Mouse (Mus musculus) heart, embryonic 14.5 days (tissue): ENCODE data around the gene Luc7l. TPM values are rescaled to one million over a fixed set of nuclear protein-coding genes. Genes with fewer than 3 reads are reported as not detected.

Experiments
- ATAC-seq: fragments of 200-750 bp; cut with Nextera tagmentation; 2 replicates; pipeline ENCODE4 v1.8.0; 2017; ENCODE audit warnings: low read depth, moderate TSS enrichment; ENCODE audit not compliant: insufficient number of reproducible peaks, insufficient read depth, low FRiP score
- H3K27ac ChIP-seq, 2 experiments: fragments of 200-500 bp in 1 of 2; fragments of 300-500 bp in 1 of 2; sonication (generic) in 1 of 2; replicated peaks in 1 of 2; 2 replicates each; pipeline ENCODE4 v1.5.1; 2012 to 2014; ENCODE audit warnings: low read depth in 2 of 2, low read length in 2 of 2, control low read depth in 1 of 2, mild to moderate bottlenecking in 1 of 2, mixed read lengths in 1 of 2; ENCODE audit not compliant: control insufficient read depth in 1 of 2, insufficient read depth in 1 of 2
- H3K27me3 ChIP-seq: fragments of 300-500 bp; sonication (generic); 2 replicates; pipeline ENCODE4 v1.6.1; 2014; ENCODE audit warnings: mild to moderate bottlenecking, low read length, control low read depth; ENCODE audit not compliant: control insufficient read depth, insufficient read depth
- H3K36me3 ChIP-seq: fragments of 300-500 bp; sonication (generic); 2 replicates; pipeline ENCODE4 v1.6.1; 2014; ENCODE audit warnings: mild to moderate bottlenecking, control low read depth, low read length, mixed read lengths; ENCODE audit not compliant: control insufficient read depth, insufficient read depth
- H3K4me1 ChIP-seq, 2 experiments: fragments of 200-500 bp in 1 of 2; fragments of 300-500 bp in 1 of 2; sonication (generic) in 1 of 2; 2 replicates each; pipeline ENCODE4 v1.6.1; 2012 to 2014; ENCODE audit warnings: low read length in 2 of 2, control low read depth in 1 of 2, mixed read lengths in 1 of 2; ENCODE audit not compliant: control insufficient read depth in 2 of 2, insufficient read depth in 2 of 2
- H3K4me2 ChIP-seq: fragments of 300-500 bp; sonication (generic); 2 replicates; pipeline ENCODE4 v1.6.1; 2014; ENCODE audit warnings: mild to moderate bottlenecking, low read length
- H3K4me3 ChIP-seq, 2 experiments: fragments of 200-500 bp in 1 of 2; fragments of 300-500 bp in 1 of 2; sonication (generic) in 1 of 2; 2 replicates each; pipeline ENCODE4 v1.5.1; 2012 to 2014; ENCODE audit warnings: low read length in 2 of 2, mild to moderate bottlenecking in 2 of 2, control low read depth in 1 of 2, low read depth in 1 of 2, moderate library complexity in 1 of 2; ENCODE audit not compliant: control insufficient read depth in 1 of 2, insufficient read depth in 1 of 2
- H3K9ac ChIP-seq: fragments of 300-500 bp; sonication (generic); 2 replicates; pipeline ENCODE4 v1.6.1; 2014; ENCODE audit warnings: mild to moderate bottlenecking, low read length
- H3K9me3 ChIP-seq: fragments of 300-500 bp; sonication (generic); 2 replicates; pipeline ENCODE4 v1.6.1; 2016; ENCODE audit warnings: low read length, control low read depth; ENCODE audit not compliant: control insufficient read depth
- WGBS: fragments of 180-500 bp; shearing (Covaris S2); extraction: QIAGEN DNeasy Blood & Tissue Kit; methylation state at CpG from one replicate; pipeline ENCODE4 v1.1.7; 2014; 5-methylcytosine and 5-hydroxymethylcytosine counted together
- polyA plus RNA-seq: library from polyadenylated mRNA; unstranded; fragments of >200 nt; fragmentation: Nextera tagmentation; extraction: Ambion mirVana; gene quantifications from 2 replicates; pipeline ENCODE4 v1.2.1, GENCODE M21; 2014

Gene Luc7l
- polyA plus RNA-seq = 54.3 and 55.1 TPM in 2 replicates

GRCm38 (mm10) chr17:26252539-26253251 lies at the start of gene Luc7l:
Gene Luc7l, plus strand, starts transcription at chr17:26252896.
- under 1% methylated on average over 43 of the region's 43 CpGs for WGBS
- peak within 1 kb of the TSS; percentile 98 for H3K27ac ChIP-seq
- H3K36me3 ChIP-seq = peaks cover 28% of the 10 kb centered on the region
- peaks cover 0 to 15% of the 10 kb centered on the region in 2 experiments; a peak in 3 of 4 replicates for H3K4me1 ChIP-seq
- no peaks in the 10 kb centered on the region for H3K27me3 ChIP-seq
- H3K9ac ChIP-seq = peak within 1 kb of the TSS; percentile 95
- H3K4me2 ChIP-seq = peak within 1 kb of the TSS; percentile 78
- peak; percentile 87 for ATAC-seq
- H3K9me3 ChIP-seq = no peaks in the 10 kb centered on the region
- H3K4me3 ChIP-seq = peak within 1 kb of the TSS; percentile 76 to 94

GRCm38 (mm10) chr17:26203321-26203811 lies 49.3 kb upstream of the Luc7l start:
- peak overlapping the region; percentile 97 for H3K4me2 ChIP-seq
- H3K36me3 ChIP-seq = no peaks in the 10 kb centered on the region
- H3K27me3 ChIP-seq = peaks cover 56% of the 10 kb centered on the region
- ATAC-seq = no peak
- no peaks in the 10 kb centered on the region for H3K9me3 ChIP-seq
- peaks cover 0 to 10% of the 10 kb centered on the region in 2 experiments; a peak in 2 of 4 replicates for H3K4me1 ChIP-seq
- 1% methylated on average over 29 of the region's 30 CpGs for WGBS
- peak overlapping the region; percentile 53 to 59 for H3K4me3 ChIP-seq
- H3K9ac ChIP-seq = peak overlapping the region; percentile 57
- H3K27ac ChIP-seq = no peak overlapping the region

GRCm38 (mm10) chr17:26204766-26205165 lies 47.9 kb upstream of the Luc7l start:
- Histone ChIP-seq H3K4me1 (peaks cover 0 to 10% of the 10 kb centered on the region in 2 experiments; a peak in 2 of 4 replicates), H3K27me3 (peaks cover 48% of the 10 kb centered on the region), H3K36me3 (no peaks in the 10 kb centered on the region), H3K9me3 (no peaks in the 10 kb centered on the region), H3K27ac (no peak overlapping the region), H3K4me2 (no peak overlapping the region), H3K4me3 (no peak overlapping the region), H3K9ac (no peak overlapping the region)
- no peak for ATAC-seq
- 33% methylated on average over 11 of the region's 11 CpGs for WGBS

GRCm38 (mm10) chr17:26206392-26206791 lies 46.3 kb upstream of the Luc7l start:
- H3K4me3 ChIP-seq = no peak overlapping the region
- H3K9ac ChIP-seq = no peak overlapping the region
- H3K4me1 ChIP-seq = peaks cover 0 to 8% of the 10 kb centered on the region in 2 experiments; a peak in 2 of 4 replicates
- H3K9me3 ChIP-seq = no peaks in the 10 kb centered on the region
- H3K4me2 ChIP-seq = no peak overlapping the region
- no peaks in the 10 kb centered on the region for H3K36me3 ChIP-seq
- H3K27ac ChIP-seq = no peak overlapping the region
- no peak for ATAC-seq
- peaks cover 35% of the 10 kb centered on the region for H3K27me3 ChIP-seq
- WGBS = 39% methylated on average over 1 of the region's 1 CpGs

- Histone ChIP-seq H3K4me1 (peaks cover 0 to 6% of the 10 kb centered on the region in 2 experiments; a peak in 2 of 4 replicates), H3K9me3 (no peaks in the 10 kb centered on the region), H3K4me3 (no peak within 1 kb of the TSS), H3K9ac (no peak within 1 kb of the TSS), H3K36me3 (no peaks in the 10 kb centered on the region), H3K4me2 (no peak within 1 kb of the TSS), H3K27me3 (peaks cover 22% of the 10 kb centered on the region), H3K27ac (no peak within 1 kb of the TSS)
- whole genome bisulfite sequencing = 84% methylated on average over 12 of the region's 12 CpGs
- ATAC-seq = no peak
These were observed 45.0 kb upstream of the Luc7l start, which contains the start of gene Arhgdig for GRCm38 (mm10) chr17:26207686-26208085. Gene Arhgdig, minus strand, starts transcription at chr17:26207786.

- no peak overlapping the region for H3K4me2 ChIP-seq
- 86% methylated on average over 7 of the region's 7 CpGs for WGBS
- H3K36me3 ChIP-seq = peaks cover 18% of the 10 kb centered on the region
- no peaks in the 10 kb centered on the region for H3K27me3 ChIP-seq
- no peaks in the 10 kb centered on the region for H3K4me1 ChIP-seq
- H3K27ac ChIP-seq = no peak overlapping the region
- no peak for ATAC-seq
- no peak overlapping the region for H3K4me3 ChIP-seq
- no peaks in the 10 kb centered on the region for H3K9me3 ChIP-seq
- H3K9ac ChIP-seq = no peak overlapping the region
These were observed 40.5 kb upstream of the Luc7l start for GRCm38 (mm10) chr17:26212241-26212640.

- Histone ChIP-seq H3K27ac (no peak overlapping the region), H3K4me3 (no peak overlapping the region), H3K36me3 (peaks cover 18% of the 10 kb centered on the region), H3K9me3 (no peaks in the 10 kb centered on the region), H3K4me1 (no peaks in the 10 kb centered on the region), H3K27me3 (no peaks in the 10 kb centered on the region), H3K4me2 (no peak overlapping the region), H3K9ac (no peak overlapping the region)
- 77% methylated on average over 11 of the region's 11 CpGs for WGBS
- ATAC-seq = no peak
These were observed 40.0 kb upstream of the Luc7l start for GRCm38 (mm10) chr17:26212681-26213080.
